Mouse (Mus musculus) kidney, postnatal 14 days (tissue): ENCODE data around the gene Pla2g15.

ENCODE experiments used
- DNase-seq: peaks from one replicate; pipeline ENCODE4 v3.0.0; 2022; ENCODE audit warnings: mixed read lengths

Pla2g15 gene

GRCm38 (mm10) chr8:106149801-106150652, at the start of gene Pla2g15:
Pla2g15 (plus strand) TSS chr8:106150399.
- peak; percentile 94 for DNase-seq

- DNase-seq: no peak
Measured at GRCm38 (mm10) chr8:106102321-106102720, 47.9 kb upstream of the Pla2g15 start.

DNA sequence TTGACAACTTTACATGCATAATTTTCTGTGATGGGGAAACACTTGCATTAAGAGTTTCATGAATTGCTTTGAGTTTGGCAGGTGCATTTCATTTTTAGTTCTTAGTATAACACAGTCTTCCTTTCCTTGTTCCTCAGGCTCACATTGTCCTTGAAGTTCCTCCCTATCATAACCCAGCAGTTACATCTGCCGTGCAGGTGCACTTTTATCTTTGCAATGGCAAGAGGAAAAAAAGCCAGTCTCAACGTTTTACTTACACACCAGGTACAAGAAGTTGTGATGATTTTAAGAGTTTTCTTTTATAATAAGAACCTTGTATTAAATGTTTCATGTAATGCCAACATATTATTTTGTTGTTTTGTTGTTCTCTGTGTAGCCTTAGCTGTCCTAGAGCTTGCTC, 46.3 kb upstream of the Pla2g15 start:
- DNase-seq: no peak

DNA sequence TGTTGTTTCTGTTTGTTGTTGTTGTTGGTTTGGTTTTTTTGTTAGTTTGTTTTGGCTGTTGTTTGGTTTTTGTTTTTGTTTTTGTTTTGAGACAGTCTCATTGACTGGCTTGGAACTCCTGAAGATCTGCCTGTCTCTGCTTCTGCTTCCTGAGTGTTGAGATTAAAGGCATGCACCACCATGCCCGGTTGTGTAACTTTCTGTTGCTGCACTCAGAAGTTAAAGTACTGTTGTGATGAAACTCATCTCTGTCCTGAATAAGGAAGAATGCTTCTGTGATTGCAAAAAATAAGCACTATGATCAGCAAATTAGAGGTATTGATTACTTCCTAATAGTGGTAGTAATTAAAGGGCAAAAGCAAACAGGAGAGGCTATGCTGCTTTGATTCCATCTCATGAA, 44.0 kb upstream of the Pla2g15 start:
- no peak for DNase-seq

- peak; percentile 21 for DNase-seq
Measured at GRCm38 (mm10) chr8:106108080-106108479, 42.1 kb upstream of the Pla2g15 start.

DNA sequence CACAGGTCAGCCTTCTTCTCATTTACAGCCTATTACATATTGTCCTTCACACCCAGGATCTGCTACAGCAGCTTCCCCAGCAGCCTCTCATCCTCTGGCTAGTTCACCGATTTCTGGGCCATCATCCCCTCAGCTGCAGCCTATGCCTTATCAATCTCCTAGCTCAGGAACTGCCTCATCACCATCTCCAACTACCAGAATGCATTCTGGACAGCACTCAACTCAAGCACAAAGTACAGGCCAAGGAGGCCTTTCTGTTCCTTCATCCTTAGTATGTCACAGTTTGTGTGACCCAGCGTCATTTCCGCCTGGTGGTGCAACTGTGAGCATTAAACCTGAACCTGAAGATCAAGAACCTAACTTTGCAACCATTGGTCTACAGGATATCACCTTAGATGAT, 41.5 kb upstream of the Pla2g15 start:
- DNase-seq: peak; percentile 24

GRCm38 (mm10) chr8:106112041-106112440, 38.2 kb upstream of the Pla2g15 start:
- DNase-seq: no peak

DNA sequence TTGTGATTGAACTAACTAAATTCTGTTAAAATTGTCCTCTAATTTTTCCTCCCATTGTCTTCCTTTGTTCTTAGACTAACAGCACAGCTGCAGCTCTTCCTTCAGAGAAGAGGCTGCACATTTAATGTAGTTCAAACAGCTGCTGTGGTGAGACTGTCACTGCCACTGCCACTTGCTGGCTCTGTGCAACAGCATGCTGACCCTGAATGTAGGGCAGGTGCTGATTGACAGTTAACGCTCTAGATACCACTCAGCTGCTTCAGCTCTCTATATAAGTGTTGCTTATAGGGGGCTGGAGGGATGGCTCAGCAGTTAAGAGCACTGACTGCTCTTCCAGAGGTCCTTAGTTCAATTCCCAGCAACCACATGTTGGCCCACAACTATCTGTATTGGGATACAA, 37.7 kb upstream of the Pla2g15 start:
- no peak for DNase-seq

GRCm38 (mm10) chr8:106115897-106116296, 34.3 kb upstream of the Pla2g15 start:
- peak; percentile 50 for DNase-seq

DNA sequence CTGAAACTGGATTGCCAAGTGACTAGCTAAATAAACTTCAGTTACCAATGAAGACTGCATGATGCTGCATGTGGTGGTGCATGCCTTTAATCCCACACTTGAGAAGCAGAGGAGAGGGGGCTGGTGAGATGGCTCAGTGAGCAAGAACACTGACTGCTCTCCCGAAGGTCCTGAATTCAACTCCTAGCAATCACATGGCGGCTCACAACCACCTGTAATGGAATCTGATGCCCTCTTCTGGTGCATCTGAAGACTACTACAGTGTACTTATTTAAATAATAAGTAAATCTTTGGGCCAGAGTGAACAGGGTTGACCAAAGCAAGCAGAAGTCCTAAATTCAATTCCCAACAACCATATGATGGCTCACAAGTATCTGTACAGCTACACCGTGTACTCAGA, 26.8 kb upstream of the Pla2g15 start:
- no peak for DNase-seq

GRCm38 (mm10) chr8:106126055-106126454, 24.1 kb upstream of the Pla2g15 start:
- DNase-seq: no peak

DNA sequence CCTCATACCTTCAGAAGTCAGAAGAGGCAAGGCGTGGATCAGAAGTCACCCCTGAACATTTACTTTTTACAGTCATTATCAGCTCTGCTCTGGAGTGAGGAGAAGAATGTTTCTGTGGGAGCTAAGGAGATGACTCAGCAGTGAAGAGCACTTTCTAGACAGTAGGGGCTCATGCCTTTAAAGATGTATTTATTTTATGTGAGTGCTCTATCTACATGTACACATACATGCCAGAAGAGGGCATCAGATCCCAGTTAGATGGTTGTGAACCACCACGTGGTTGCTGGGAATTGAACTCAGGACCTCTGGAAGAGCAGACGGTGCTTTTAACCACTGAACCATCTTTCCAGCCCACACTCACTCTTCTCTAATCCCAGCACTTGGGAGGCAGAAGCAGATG, 23.1 kb upstream of the Pla2g15 start:
- DNase-seq: no peak

GRCm38 (mm10) chr8:106127882-106128410, 22.3 kb upstream of the Pla2g15 start:
- no peak for DNase-seq

DNA sequence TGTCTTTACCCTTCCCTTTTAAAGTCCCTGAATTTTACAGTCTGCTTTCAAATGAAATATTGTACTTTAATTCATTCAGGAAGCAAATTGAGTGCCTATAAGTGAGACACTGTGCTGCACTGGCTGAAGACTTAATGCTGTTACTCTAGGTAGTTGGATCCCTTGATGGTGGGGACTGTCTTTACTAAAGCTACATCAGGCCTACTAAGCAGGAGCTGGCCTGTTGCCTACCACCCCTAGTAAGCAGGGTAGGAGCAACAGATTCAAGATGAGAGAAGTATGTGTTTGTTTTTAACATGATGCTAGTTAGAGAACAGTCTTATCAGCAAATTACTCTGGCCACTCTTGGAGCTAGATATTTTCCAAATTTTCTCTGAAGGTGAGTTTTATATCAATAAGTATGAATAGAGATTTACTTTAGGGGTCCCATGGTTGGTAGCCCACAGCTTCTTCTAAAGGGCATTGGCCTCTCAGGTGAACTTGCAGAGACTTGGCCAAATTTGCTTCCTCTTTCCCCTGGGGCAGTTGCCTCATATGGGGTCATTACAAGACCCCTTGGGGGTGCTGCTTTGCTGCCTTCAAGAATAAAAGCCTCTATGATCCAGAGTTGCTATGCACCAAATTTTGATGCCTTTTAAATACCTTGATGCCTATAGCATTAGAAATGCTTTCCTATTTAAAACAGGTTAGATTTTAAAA, 20.8 kb upstream of the Pla2g15 start:
- DNase-seq: no peak

DNA sequence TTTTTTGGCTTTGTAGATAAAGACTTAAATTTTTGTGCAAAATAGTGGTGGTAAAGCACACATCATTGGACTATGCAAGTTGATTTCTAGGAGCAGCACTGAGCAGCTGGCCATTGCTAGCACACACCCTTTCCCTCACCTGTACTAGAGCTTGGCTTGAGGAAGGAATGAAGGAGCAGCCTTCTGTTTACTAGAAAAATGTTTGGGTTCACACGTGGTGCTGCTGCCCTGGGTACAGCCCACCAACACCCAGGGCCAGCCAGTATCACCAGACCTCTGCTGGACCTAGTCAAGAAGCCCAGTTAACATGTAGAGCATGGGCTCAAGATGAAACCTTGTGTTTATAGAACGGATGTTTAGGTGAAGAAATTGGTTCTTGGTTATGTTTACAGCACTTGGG, 20.2 kb upstream of the Pla2g15 start:
- DNase-seq: no peak

DNA sequence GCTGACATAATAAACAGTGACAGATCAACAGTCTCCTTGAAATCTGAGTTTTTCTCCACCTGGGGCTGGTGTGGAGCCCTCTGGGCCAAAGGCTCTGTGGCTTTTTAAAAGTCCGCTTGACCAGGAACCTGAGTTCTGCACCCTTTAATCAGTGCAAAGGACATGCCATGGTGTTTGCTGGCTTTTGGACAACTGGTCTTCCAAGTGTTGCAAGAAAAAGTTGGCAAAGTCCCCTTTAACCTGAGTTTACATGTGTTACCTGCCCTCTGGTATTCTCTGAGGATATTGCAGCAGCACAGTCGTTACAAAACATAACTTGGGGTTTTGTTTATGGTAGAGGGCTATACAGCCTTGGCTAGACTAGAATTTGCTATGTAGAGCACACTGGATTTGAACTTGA, 19.7 kb upstream of the Pla2g15 start:
- no peak for DNase-seq

DNA sequence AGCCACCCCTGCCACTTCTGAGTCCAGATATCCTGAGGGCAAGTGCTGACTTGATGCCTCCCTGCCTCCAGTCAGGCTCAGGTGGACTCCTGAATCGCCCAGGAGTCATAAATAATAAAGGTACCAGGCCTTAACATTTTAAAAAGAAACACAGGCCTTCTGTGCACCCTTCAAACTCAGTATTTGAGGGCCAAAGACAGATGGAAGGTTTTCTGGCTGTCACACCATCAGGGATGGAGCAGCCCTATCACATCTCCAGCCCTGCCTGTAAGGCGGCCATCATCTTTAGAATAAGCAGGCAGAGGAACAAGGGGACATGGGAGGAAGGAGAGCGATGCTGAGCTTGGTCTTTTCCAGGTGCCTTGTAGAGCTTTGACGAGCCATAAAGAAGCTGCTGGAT, 19.2 kb upstream of the Pla2g15 start:
- DNase-seq: no peak

DNA sequence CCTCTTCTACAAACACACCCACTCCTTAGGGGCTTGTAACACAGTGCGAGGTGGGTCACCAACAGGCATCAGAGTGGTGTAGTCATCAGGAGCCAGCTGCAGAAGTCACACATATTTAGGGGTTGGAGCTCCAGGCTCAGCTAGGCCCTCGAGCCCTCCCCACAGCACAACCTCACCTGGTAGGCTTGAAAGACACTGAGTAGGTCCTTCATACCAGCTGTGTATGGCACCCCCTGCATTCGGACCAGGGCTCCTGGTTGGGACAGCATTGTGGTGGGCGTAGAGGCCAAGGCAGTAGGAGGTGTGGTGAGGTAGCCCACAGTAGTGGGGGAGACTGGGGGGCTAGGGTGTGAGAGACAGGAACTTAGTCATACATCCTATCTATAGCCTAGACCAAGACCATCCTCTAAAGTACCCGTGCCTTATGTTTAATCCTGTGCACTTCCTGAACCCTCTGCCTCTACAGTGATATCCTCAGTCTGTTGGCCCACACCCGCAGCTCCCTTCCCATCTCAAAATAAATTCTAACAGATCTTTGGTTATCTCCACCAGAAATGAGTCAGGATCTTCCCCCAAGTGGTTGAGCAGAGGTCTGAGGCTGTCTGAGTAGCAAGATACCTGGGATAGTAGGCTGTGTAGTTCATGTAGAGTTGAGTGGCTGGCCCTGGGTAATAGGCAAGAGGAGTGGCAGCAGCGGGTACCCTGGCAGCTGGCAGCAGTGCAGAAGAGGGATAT, 18.5 kb upstream of the Pla2g15 start:
- DNase-seq: no peak

GRCm38 (mm10) chr8:106132356-106132755, 17.8 kb upstream of the Pla2g15 start:
- no peak for DNase-seq

- DNase-seq: no peak
Measured at GRCm38 (mm10) chr8:106133526-106133925, 16.7 kb upstream of the Pla2g15 start.

DNA sequence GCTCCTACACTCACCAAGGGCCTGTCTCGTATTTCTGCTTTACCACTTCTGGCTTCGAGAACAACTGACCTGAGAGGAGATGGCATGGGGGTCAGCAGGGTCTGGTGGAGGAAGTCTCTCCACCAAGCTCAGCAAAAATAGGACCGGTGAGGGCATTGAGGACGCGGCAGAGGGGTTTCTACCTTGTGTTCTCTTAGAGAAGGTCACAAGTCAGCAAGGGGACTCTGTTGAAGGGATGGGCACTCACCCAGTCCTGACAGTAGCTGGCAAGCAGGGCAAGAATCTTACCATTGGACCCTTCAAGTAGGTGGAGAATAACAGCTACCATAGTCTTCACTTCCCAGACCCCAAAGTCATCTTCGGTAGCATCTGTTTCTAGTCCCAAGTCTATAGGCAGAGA, 16.3 kb upstream of the Pla2g15 start:
- DNase-seq: no peak

DNA sequence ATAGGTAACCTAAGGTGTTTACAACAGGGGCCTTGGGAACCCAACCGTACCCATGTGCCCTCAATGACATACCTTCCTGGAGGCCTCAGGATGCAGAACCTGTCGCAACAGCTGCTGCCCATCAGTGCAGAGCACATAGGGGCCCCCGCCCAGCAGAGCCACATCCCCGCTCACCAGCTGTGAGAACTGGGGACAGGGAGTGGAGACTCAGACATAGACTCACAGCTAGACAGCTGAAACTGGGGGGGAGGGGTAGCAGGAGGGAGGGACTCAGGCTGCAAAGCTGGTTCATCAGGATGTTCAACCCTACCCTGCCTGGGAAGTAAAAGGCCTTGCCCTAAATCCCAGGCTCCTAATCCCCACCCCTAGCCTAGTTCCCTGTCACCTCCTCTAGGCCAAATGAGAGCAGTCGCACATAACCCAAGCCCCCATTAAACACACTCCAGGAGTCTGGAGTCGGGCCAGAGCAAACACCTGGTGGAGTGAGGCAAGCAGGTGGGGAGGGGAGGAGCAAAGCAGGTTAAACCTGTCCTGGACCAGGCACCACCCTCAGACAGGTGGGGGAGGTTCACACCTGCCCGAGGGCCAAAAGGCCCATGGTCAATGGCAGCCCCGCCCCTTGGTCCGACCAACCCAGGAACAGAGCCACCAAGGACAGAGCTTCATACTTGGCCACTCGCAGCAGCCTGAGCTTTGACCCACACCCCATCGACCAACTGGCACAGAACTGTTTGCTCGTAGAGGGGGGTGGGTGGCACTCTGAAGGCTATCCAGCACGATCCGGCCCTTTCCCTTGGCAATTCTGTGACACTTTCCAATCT, 15.2 kb upstream of the Pla2g15 start:
- DNase-seq: peak; percentile 94
